Mouse (Mus musculus): ENCODE data around the gene Rps18. TPM values are rescaled to one million over a fixed set of nuclear protein-coding genes. Genes with fewer than 3 reads are reported as not detected.

The Rps18 gene
- polyA plus RNA-seq, 1 experiment = 287 TPM

- Histone ChIP-seq H3K27me3 (ENCODE audit: control insufficient read depth, insufficient read depth, insufficient read length) (no peaks in the 10 kb centered on the region), H3K4me3 (no peak overlapping the region), H3ac (ENCODE audit: control insufficient read depth, insufficient read length) (no peak overlapping the region), H3K4me2 (ENCODE audit: low read depth) (no peak overlapping the region), H3K36me3 (ENCODE audit: control insufficient read depth, insufficient read depth) (peaks cover 11% of the 10 kb centered on the region), H3K79me2 (ENCODE audit: control insufficient read depth, insufficient read depth) (peaks cover 15% of the 10 kb centered on the region)
- no peak for TF ChIP-seq USF1 (IDR thresholded peaks at IDR 0.05; ENCODE audit: low read depth)
- TF ChIP-seq POLR2A (IDR thresholded peaks at IDR 0.05; ENCODE audit: insufficient read length, low read depth) = no peak
- no peak for TF ChIP-seq MAX (IDR thresholded peaks at IDR 0.05; ENCODE audit: low read depth)
- TF ChIP-seq MYOD1 (IDR thresholded peaks at IDR 0.05; ENCODE audit: control insufficient read depth in 1 of 3, insufficient read length in 2 of 3, low read depth in 2 of 3) = no peak
- no peak for TF ChIP-seq TCF3 (IDR thresholded peaks at IDR 0.05; ENCODE audit: insufficient read length, low read depth)
- no peak for TF ChIP-seq POLR2AphosphoS2 (IDR thresholded peaks at IDR 0.05; ENCODE audit: insufficient read length, low read depth)
- no peak for TF ChIP-seq E2F4 (IDR thresholded peaks at IDR 0.05; ENCODE audit: insufficient read depth)
- TF ChIP-seq MYOG (IDR thresholded peaks at IDR 0.05; ENCODE audit: control insufficient read depth in 1 of 3, insufficient read depth in 1 of 3, insufficient read length in 2 of 3, low read depth in 2 of 3) = no peak
- TF ChIP-seq TCF12 (IDR thresholded peaks at IDR 0.05; ENCODE audit: insufficient read depth, poor library complexity, severe bottlenecking) = no peak
- TF ChIP-seq CEBPB (IDR thresholded peaks at IDR 0.05; ENCODE audit: insufficient read depth, poor library complexity, severe bottlenecking) = no peak
These were observed 43.9 kb downstream of the Rps18 start for GRCm38 (mm10) chr17:33911813-33912414.

GRCm38 (mm10) chr17:33911052-33911812 is 44.6 kb downstream of the Rps18 start:
- no peaks in the 10 kb centered on the region for H3K27me3 ChIP-seq (ENCODE audit: control insufficient read depth, insufficient read depth, insufficient read length)
- H3K4me3 ChIP-seq = peak overlapping the region; percentile 85
- H3K4me2 ChIP-seq (ENCODE audit: low read depth) = no peak overlapping the region
- H3K79me2 ChIP-seq (ENCODE audit: control insufficient read depth, insufficient read depth) = peaks cover 13% of the 10 kb centered on the region
- peaks cover 11% of the 10 kb centered on the region for H3K36me3 ChIP-seq (ENCODE audit: control insufficient read depth, insufficient read depth)
- no peak overlapping the region for H3ac ChIP-seq (ENCODE audit: control insufficient read depth, insufficient read length)
- TF ChIP-seq MAX (IDR thresholded peaks at IDR 0.05; ENCODE audit: low read depth) = no peak

GRCm38 (mm10) chr17:33910346-33911051 is 45.3 kb downstream of the Rps18 start:
- Histone ChIP-seq H3K4me2 (ENCODE audit: low read depth) (peak overlapping the region; percentile 92), H3K27me3 (ENCODE audit: control insufficient read depth, insufficient read depth, insufficient read length) (no peaks in the 10 kb centered on the region), H3K36me3 (ENCODE audit: control insufficient read depth, insufficient read depth) (peaks cover 11% of the 10 kb centered on the region), H3ac (ENCODE audit: control insufficient read depth, insufficient read length) (peak overlapping the region; percentile 44), H3K79me2 (ENCODE audit: control insufficient read depth, insufficient read depth) (peaks cover 13% of the 10 kb centered on the region), H3K4me3 (peak overlapping the region; percentile 85)
- TF ChIP-seq SRF (IDR thresholded peaks at IDR 0.05; ENCODE audit: control insufficient read depth, insufficient read length, low read depth) (no peak), POLR2AphosphoS2 (IDR thresholded peaks at IDR 0.05; ENCODE audit: insufficient read length, low read depth) (no peak), CEBPB (IDR thresholded peaks at IDR 0.05; ENCODE audit: insufficient read depth, poor library complexity, severe bottlenecking) (no peak), E2F4 (IDR thresholded peaks at IDR 0.05; ENCODE audit: insufficient read depth) (no peak), POLR2A (IDR thresholded peaks at IDR 0.05; ENCODE audit: insufficient read length, low read depth) (no peak), MAX (IDR thresholded peaks at IDR 0.05; ENCODE audit: low read depth) (no peak), USF1 (IDR thresholded peaks at IDR 0.05; ENCODE audit: low read depth) (no peak), TCF12 (IDR thresholded peaks at IDR 0.05; ENCODE audit: insufficient read depth, poor library complexity, severe bottlenecking) (no peak), REST (IDR thresholded peaks at IDR 0.05; ENCODE audit: insufficient read depth, insufficient read length) (no peak), TCF3 (IDR thresholded peaks at IDR 0.05; ENCODE audit: insufficient read length, low read depth) (no peak), MYOG (IDR thresholded peaks at IDR 0.05; ENCODE audit: control insufficient read depth in 1 of 3, insufficient read depth in 1 of 3, insufficient read length in 2 of 3, low read depth in 2 of 3) (no peak), MYOD1 (IDR thresholded peaks at IDR 0.05; ENCODE audit: control insufficient read depth in 1 of 3, insufficient read length in 2 of 3, low read depth in 2 of 3) (no peak)

GRCm38 (mm10) chr17:33909869-33910250 is 45.9 kb downstream of the Rps18 start:
- peak overlapping the region; percentile 44 for H3ac ChIP-seq (ENCODE audit: control insufficient read depth, insufficient read length)
- peak overlapping the region; percentile 85 for H3K4me3 ChIP-seq
- TF ChIP-seq MYOG (IDR thresholded peaks at IDR 0.05; ENCODE audit: control insufficient read depth in 1 of 3, insufficient read depth in 1 of 3, insufficient read length in 2 of 3, low read depth in 2 of 3) = no peak
- TF ChIP-seq POLR2AphosphoS2 (IDR thresholded peaks at IDR 0.05; ENCODE audit: insufficient read length, low read depth) = peak; percentile 46
- H3K36me3 ChIP-seq (ENCODE audit: control insufficient read depth, insufficient read depth) = peaks cover 11% of the 10 kb centered on the region
- peak overlapping the region; percentile 92 for H3K4me2 ChIP-seq (ENCODE audit: low read depth)
- no peaks in the 10 kb centered on the region for H3K27me3 ChIP-seq (ENCODE audit: control insufficient read depth, insufficient read depth, insufficient read length)
- H3K79me2 ChIP-seq (ENCODE audit: control insufficient read depth, insufficient read depth) = peaks cover 13% of the 10 kb centered on the region
